10 mouse cellular contexts compared by ENCODE assay signal in genomic region chr6:83450451-83451303, GRCm38 (mm10). TPM values are rescaled to one million over a fixed set of nuclear protein-coding genes. Genes with fewer than 3 reads are reported as not detected.
DNase-seq lines count a peak whose midpoint lies in the region; ATAC-seq and TF ChIP-seq lines count a peak whose summit lies in the region.
"Had no signal": no experiment of that assay in that cellular context is flagged by ENCODE, and none has a peak within 500 bp of the region (broad histone marks: within the 10 kb centered on the region; RNA-seq: fewer than 3 reads in every experiment).

No protein-coding gene starts in this region.

- H3K9ac ChIP-seq in midbrain, embryonic 12.5 days (replicated peaks) = no peak overlapping the region

- intact Hi-C loops in left cerebral cortex, postnatal 14 days (cut with DNase I) = no loop called here

- WGBS in midbrain, embryonic 12.5 days = 83% methylated on average over 9 of the region's 9 CpGs

- H3K27me3 ChIP-seq in midbrain, embryonic 12.5 days = no peaks in the 10 kb centered on the region

- peak overlapping the region; percentile 3; the same call in 1 of the 2 replicates for H3K4me2 ChIP-seq in midbrain, embryonic 12.5 days (replicated peaks)

- peak; percentile 55 for DNase-seq in kidney, adult 9 months
- DNase-seq in kidney, adult 11 months = no peak
- DNase-seq in induced T-regulatory cell, adult 2 months (ENCODE audit: low read depth) = peak; percentile 62
- DNase-seq in urinary bladder, adult 2 months (ENCODE audit: low spot score) = no peak
- no peak for DNase-seq in left cerebral cortex, postnatal 14 days (ENCODE audit: low spot score in 2 of 2)
- DNase-seq in cerebellum, adult 11-12 months = no peak
- DNase-seq: cerebellum, postnatal 14 days; thymus, adult 18-20 months had no signal

- TF ChIP-seq POLR2A in bone marrow macrophage, adult 2 months (IDR thresholded peaks at IDR 0.05; ENCODE audit: borderline replicate concordance, low read depth, low read length) = no peak

- ATAC-seq in midbrain, embryonic 12.5 days (ENCODE audit: low FRiP score, low read depth) = no peak

- H3K4me3 ChIP-seq in bone marrow macrophage, adult 2 months (ENCODE audit: insufficient read depth, low read length) = peak overlapping the region; percentile 43
- no peak overlapping the region for H3K4me3 ChIP-seq in midbrain, embryonic 12.5 days

- no peaks in the 10 kb centered on the region for H3K9me3 ChIP-seq in midbrain, embryonic 12.5 days

- no peak for TF ChIP-seq CTCF in bone marrow macrophage, adult 2 months (IDR thresholded peaks at IDR 0.05; ENCODE audit: low read depth, low read length)

- H3K27ac ChIP-seq in bone marrow macrophage, adult 2 months (ENCODE audit: insufficient read depth, low read depth, low read length) = peak overlapping the region; percentile 96
- no peak overlapping the region for H3K27ac ChIP-seq in midbrain, embryonic 12.5 days (replicated peaks)

- H3K36me3 ChIP-seq in midbrain, embryonic 12.5 days = peaks cover 43% of the 10 kb centered on the region

- peaks cover 74% of the 10 kb centered on the region for H3K4me1 ChIP-seq in bone marrow macrophage, adult 2 months (ENCODE audit: control insufficient read depth, insufficient read depth, low read length)
- H3K4me1 ChIP-seq in midbrain, embryonic 12.5 days = peaks cover 83% of the 10 kb centered on the region

RNA-seq across cellular contexts. Expression of gene Tet3, which starts 8.2 kb away (rescaled TPM):
- polyA plus RNA-seq in bone marrow macrophage, adult 2 months (2012; ENCODE audit: insufficient read depth, insufficient read length, missing spikeins) = 46.8 and 46.9 TPM in 2 replicates
- 65.0 and 70.2 TPM in 2 replicates for polyA plus RNA-seq in midbrain, embryonic 12.5 days (2016; fragmentation: Nextera tagmentation; extraction: Ambion mirVana)
- 9.4 and 14.4 TPM in 2 replicates for polyA plus RNA-seq in urinary bladder, adult 2 months (2012; rRNA removed)
- total RNA-seq in left cerebral cortex, postnatal 14 days (2021) = 100 to 1,000 TPM; 106 to 114 TPM

RNA-seq across cellular contexts. Expression of gene Dguok, which starts 56.1 kb away (rescaled TPM):
- 61.5 and 63.2 TPM in 2 replicates for polyA plus RNA-seq in bone marrow macrophage, adult 2 months (2012; ENCODE audit: insufficient read depth, insufficient read length, missing spikeins)
- 57.3 and 62.6 TPM in 2 replicates for polyA plus RNA-seq in midbrain, embryonic 12.5 days (2016; fragmentation: Nextera tagmentation; extraction: Ambion mirVana)
- 79.1 and 106 TPM in 2 replicates for polyA plus RNA-seq in urinary bladder, adult 2 months (2012; rRNA removed)
- 10 to 100 TPM; 21.8 to 22.9 TPM for total RNA-seq in left cerebral cortex, postnatal 14 days (2021)

Comparison
In these comparisons a context has a peak if more than half of its experiments do, and no peak if none do; other contexts are left out.
1. DNase-seq: peak in kidney, adult 9 months (single experiment) and induced T-regulatory cell, adult 2 months (single experiment); none in kidney, adult 11 months (single experiment), urinary bladder, adult 2 months (single experiment), left cerebral cortex, postnatal 14 days (0 of 2) and cerebellum, adult 11-12 months (single experiment).